Mouse (Mus musculus): ENCODE results near the gene Nell2. TPM values are rescaled to one million over a fixed set of nuclear protein-coding genes. Genes with fewer than 3 reads are reported as not detected.

Gene Nell2
- polyA plus RNA-seq, 1 experiment = not detected

- WGBS = 92% methylated on average over 4 of the region's 4 CpGs
- TF ChIP-seq POLR2A (IDR thresholded peaks at IDR 0.05; ENCODE audit: insufficient read depth, low read depth, low read length) (no peak), CTCF (IDR thresholded peaks at IDR 0.05; ENCODE audit: insufficient read depth, low read depth, low read length) (no peak)
- Histone ChIP-seq H3K4me3 (ENCODE audit: insufficient read depth, low read depth, low read length) (no peak overlapping the region), H3K4me1 (ENCODE audit: control insufficient read depth, insufficient read depth, low read length) (no peaks in the 10 kb centered on the region), H3K27ac (ENCODE audit: insufficient read depth, low read depth, low read length) (no peak overlapping the region)
Observed at GRCm38 (mm10) chr15:95210551-95210950, 317.8 kb downstream of the Nell2 start.

GRCm38 (mm10) chr15:95209186-95209585 is 319.2 kb downstream of the Nell2 start:
- H3K27ac ChIP-seq (ENCODE audit: insufficient read depth, low read depth, low read length) = no peak overlapping the region
- no peaks in the 10 kb centered on the region for H3K4me1 ChIP-seq (ENCODE audit: control insufficient read depth, insufficient read depth, low read length)
- 80% methylated on average over 4 of the region's 4 CpGs for WGBS
- no peak for TF ChIP-seq POLR2A (IDR thresholded peaks at IDR 0.05; ENCODE audit: insufficient read depth, low read depth, low read length)
- no peak for TF ChIP-seq CTCF (IDR thresholded peaks at IDR 0.05; ENCODE audit: insufficient read depth, low read depth, low read length)
- H3K4me3 ChIP-seq (ENCODE audit: insufficient read depth, low read depth, low read length) = no peak overlapping the region

GRCm38 (mm10) chr15:95193661-95194280 is 334.6 kb downstream of the Nell2 start:
- WGBS = 39% methylated on average over 9 of the region's 9 CpGs
- Histone ChIP-seq H3K4me3 (ENCODE audit: insufficient read depth, low read depth, low read length) (no peak overlapping the region), H3K27ac (ENCODE audit: insufficient read depth, low read depth, low read length) (no peak overlapping the region), H3K4me1 (ENCODE audit: control insufficient read depth, insufficient read depth, low read length) (0 out of 2 replicates have a peak, but pooled peaks cover 3% of the 10 kb centered on the region)
- TF ChIP-seq CTCF (IDR thresholded peaks at IDR 0.05; ENCODE audit: insufficient read depth, low read depth, low read length) = no peak
- no peak for TF ChIP-seq POLR2A (IDR thresholded peaks at IDR 0.05; ENCODE audit: insufficient read depth, low read depth, low read length)

GRCm38 (mm10) chr15:95192951-95193350 is 335.4 kb downstream of the Nell2 start:
- WGBS = 83% methylated on average over 8 of the region's 8 CpGs
- H3K4me1 ChIP-seq (ENCODE audit: control insufficient read depth, insufficient read depth, low read length) = 0 out of 2 replicates have a peak, but pooled peaks cover 3% of the 10 kb centered on the region
- TF ChIP-seq POLR2A (IDR thresholded peaks at IDR 0.05; ENCODE audit: insufficient read depth, low read depth, low read length) = no peak
- TF ChIP-seq CTCF (IDR thresholded peaks at IDR 0.05; ENCODE audit: insufficient read depth, low read depth, low read length) = no peak
- H3K4me3 ChIP-seq (ENCODE audit: insufficient read depth, low read depth, low read length) = no peak overlapping the region
- no peak overlapping the region for H3K27ac ChIP-seq (ENCODE audit: insufficient read depth, low read depth, low read length)

- WGBS = 34% methylated on average over 10 of the region's 10 CpGs
- no peak for TF ChIP-seq POLR2A (IDR thresholded peaks at IDR 0.05; ENCODE audit: insufficient read depth, low read depth, low read length)
- no peak for TF ChIP-seq CTCF (IDR thresholded peaks at IDR 0.05; ENCODE audit: insufficient read depth, low read depth, low read length)
- Histone ChIP-seq H3K27ac (ENCODE audit: insufficient read depth, low read depth, low read length) (no peak overlapping the region), H3K4me3 (ENCODE audit: insufficient read depth, low read depth, low read length) (no peak overlapping the region), H3K4me1 (ENCODE audit: control insufficient read depth, insufficient read depth, low read length) (0 out of 2 replicates have a peak, but pooled peaks cover 4% of the 10 kb centered on the region)
Observed at GRCm38 (mm10) chr15:95186226-95186625, 342.1 kb downstream of the Nell2 start.

GRCm38 (mm10) chr15:95185419-95185818 is 342.9 kb downstream of the Nell2 start:
- TF ChIP-seq CTCF (IDR thresholded peaks at IDR 0.05; ENCODE audit: insufficient read depth, low read depth, low read length) (no peak), POLR2A (IDR thresholded peaks at IDR 0.05; ENCODE audit: insufficient read depth, low read depth, low read length) (no peak)
- H3K4me1 ChIP-seq (ENCODE audit: control insufficient read depth, insufficient read depth, low read length) = 0 out of 2 replicates have a peak, but pooled peaks cover 4% of the 10 kb centered on the region
- 56% methylated on average over 9 of the region's 9 CpGs for WGBS
- no peak overlapping the region for H3K27ac ChIP-seq (ENCODE audit: insufficient read depth, low read depth, low read length)
- no peak overlapping the region for H3K4me3 ChIP-seq (ENCODE audit: insufficient read depth, low read depth, low read length)

DNA sequence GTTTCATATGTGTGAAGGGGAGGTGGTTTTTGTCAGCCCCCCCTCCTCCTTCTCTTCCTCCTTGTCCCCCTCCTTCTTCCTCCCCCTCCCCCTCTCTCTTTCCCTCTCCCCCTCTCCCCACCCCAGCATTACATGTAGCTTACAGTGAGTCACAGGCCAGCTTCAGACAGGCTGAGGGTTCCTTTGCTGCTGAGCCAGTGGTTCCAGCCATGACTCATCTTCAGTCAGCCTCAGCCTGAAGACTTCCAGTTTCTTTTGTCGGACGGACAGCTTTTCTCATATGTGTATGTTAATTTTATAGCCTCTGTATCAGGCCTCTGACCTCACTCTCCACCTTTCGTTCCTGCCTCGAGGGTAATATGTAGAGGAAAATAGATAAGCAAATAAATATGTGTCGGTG is 344.9 kb downstream of the Nell2 start:
- Histone ChIP-seq H3K27ac (ENCODE audit: insufficient read depth, low read depth, low read length) (no peak overlapping the region), H3K4me1 (ENCODE audit: control insufficient read depth, insufficient read depth, low read length) (0 out of 2 replicates have a peak, but pooled peaks cover 4% of the 10 kb centered on the region), H3K4me3 (ENCODE audit: insufficient read depth, low read depth, low read length) (no peak overlapping the region)
- no peak for TF ChIP-seq POLR2A (IDR thresholded peaks at IDR 0.05; ENCODE audit: insufficient read depth, low read depth, low read length)
- no peak for TF ChIP-seq CTCF (IDR thresholded peaks at IDR 0.05; ENCODE audit: insufficient read depth, low read depth, low read length)
- WGBS = 67% methylated on average over 5 of the region's 5 CpGs

DNA sequence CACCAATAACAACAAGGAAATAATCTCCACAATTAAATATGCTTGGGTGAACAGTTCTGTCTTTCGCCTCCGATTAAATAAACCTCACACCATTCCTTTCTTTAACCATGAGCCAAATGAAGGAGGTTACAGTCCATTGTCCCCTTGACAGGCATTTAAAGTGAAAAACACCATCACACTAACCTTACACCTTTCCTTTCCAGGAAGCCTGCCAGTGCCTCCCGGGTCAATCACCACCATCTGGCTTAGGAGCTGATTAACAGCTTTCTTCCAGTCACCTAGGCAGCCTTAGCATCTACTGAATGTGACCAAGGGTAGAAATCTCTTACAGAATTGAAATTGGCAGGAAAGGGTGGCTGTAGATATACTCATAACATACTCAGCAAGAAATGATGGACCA is 371.5 kb downstream of the Nell2 start:
- WGBS = 67% methylated on average over 3 of the region's 3 CpGs

DNA sequence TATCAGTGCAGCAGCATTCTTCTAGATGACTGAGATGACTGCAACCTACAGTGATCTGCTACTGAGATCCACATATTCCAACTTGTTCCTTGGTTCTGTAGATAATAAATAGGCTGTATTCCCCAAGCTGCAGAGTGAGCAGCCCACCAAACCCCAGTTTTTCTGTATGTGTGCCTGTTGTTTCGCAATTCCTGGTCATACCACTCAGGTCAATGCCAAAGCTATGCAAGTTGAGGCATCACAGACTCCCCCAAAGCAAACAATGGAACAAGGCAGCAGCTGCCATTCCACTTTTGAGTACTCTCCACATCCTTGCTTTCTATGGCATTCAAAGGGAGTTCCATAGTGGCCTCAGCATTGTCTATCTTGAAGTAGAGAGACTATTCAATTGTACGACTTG is 383.2 kb downstream of the Nell2 start:
- Histone ChIP-seq H3K27ac (ENCODE audit: insufficient read depth, low read depth, low read length) (no peak overlapping the region), H3K4me1 (ENCODE audit: control insufficient read depth, insufficient read depth, low read length) (no peaks in the 10 kb centered on the region), H3K4me3 (ENCODE audit: insufficient read depth, low read depth, low read length) (no peak overlapping the region)
- WGBS = 99% methylated on average over 2 of the region's 2 CpGs
- no peak for TF ChIP-seq POLR2A (IDR thresholded peaks at IDR 0.05; ENCODE audit: insufficient read depth, low read depth, low read length)
- TF ChIP-seq CTCF (IDR thresholded peaks at IDR 0.05; ENCODE audit: insufficient read depth, low read depth, low read length) = no peak

More for the DNA sequence above, 371.5 kb downstream of the Nell2 start:
- Histone ChIP-seq H3K27ac (ENCODE audit: insufficient read depth, low read depth, low read length) (no peak overlapping the region), H3K4me3 (ENCODE audit: insufficient read depth, low read depth, low read length) (no peak overlapping the region), H3K4me1 (ENCODE audit: control insufficient read depth, insufficient read depth, low read length) (no peaks in the 10 kb centered on the region)
- TF ChIP-seq POLR2A (IDR thresholded peaks at IDR 0.05; ENCODE audit: insufficient read depth, low read depth, low read length) = no peak

Data from olfactory bulb, adult 2 months (tissue).